Comparison of ENCODE assay signal across 22 mouse cellular contexts in the genomic region with DNA sequence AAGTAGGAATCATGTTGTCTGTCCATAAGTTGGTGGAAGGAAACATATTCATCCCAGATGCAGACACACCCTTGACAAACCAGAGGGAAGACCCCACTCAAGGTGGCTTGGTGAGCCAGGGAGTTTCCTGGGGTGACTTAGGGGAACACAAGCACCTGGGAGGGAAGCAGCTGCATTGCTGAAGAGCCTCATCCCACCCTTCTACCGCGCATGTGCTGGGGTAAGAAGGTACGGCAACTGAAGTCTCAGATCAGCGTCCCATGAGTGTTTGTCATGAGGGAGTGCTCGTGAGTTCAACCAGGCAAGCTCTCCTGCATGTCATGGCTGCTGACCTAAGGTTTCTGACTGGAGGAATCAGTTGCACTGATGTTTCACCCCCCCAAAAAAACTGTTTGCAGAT.
DNase-seq lines count a peak whose midpoint lies in the region; ATAC-seq and TF ChIP-seq lines count a peak whose summit lies in the region.
"Had no signal": no experiment of that assay in that cellular context is flagged by ENCODE, and none has a peak within 500 bp of the region (broad histone marks: within the 10 kb centered on the region; RNA-seq: fewer than 3 reads in every experiment).

No protein-coding gene starts in this region.

- TF ChIP-seq RAD21 in CH12.LX (IDR thresholded peaks at IDR 0.05; ENCODE audit: low read depth, low read length) = no peak

- H3K27me3 ChIP-seq in midbrain, embryonic 10.5 days (ENCODE audit: low read depth, poor library complexity, severe bottlenecking) = peaks cover 9% of the 10 kb centered on the region; the same call in 1 of the 2 replicates
- H3K27me3 ChIP-seq in midbrain, embryonic 16.5 days (ENCODE audit: control insufficient read depth, insufficient read depth, low read depth, low read length) = no peaks in the 10 kb centered on the region
- no peaks in the 10 kb centered on the region for H3K27me3 ChIP-seq in CH12.LX (replicated peaks)
- H3K27me3 ChIP-seq: embryonic facial prominence, embryonic 13.5 days; forebrain, embryonic 15.5 days; heart, embryonic 13.5 days; hindbrain, embryonic 15.5 days had no signal

- H3K4me2 ChIP-seq in midbrain, embryonic 16.5 days (ENCODE audit: low read length) = no peak overlapping the region
- H3K4me2 ChIP-seq in CH12.LX (ENCODE audit: insufficient read depth, low read depth, poor library complexity, severe bottlenecking) = no peak overlapping the region
- H3K4me2 ChIP-seq: embryonic facial prominence, embryonic 13.5 days; forebrain, embryonic 12.5 days; forebrain, embryonic 15.5 days; heart, embryonic 13.5 days; hindbrain, embryonic 12.5 days; hindbrain, embryonic 15.5 days had no signal

- no peak overlapping the region for H3K9ac ChIP-seq in midbrain, embryonic 16.5 days (ENCODE audit: low read depth, low read length)
- H3K9ac ChIP-seq in CH12.LX (ENCODE audit: insufficient read depth, low read depth) = no peak overlapping the region
- H3K9ac ChIP-seq: embryonic facial prominence, embryonic 13.5 days; forebrain, embryonic 12.5 days; forebrain, embryonic 15.5 days; heart, embryonic 13.5 days; hindbrain, embryonic 12.5 days; hindbrain, embryonic 15.5 days had no signal

- dilution Hi-C loops in CH12.LX (cut with MboI; ENCODE audit: extremely low pct_ligation_motif_present, extremely low pct_unique_long_range_greater_than_20kb, low sequenced_read_pairs) = no loop called here

- no peak for TF ChIP-seq CTCF in CH12.LX (conservative IDR thresholded peaks at IDR 0.05 in 1 of 2, IDR thresholded peaks at IDR 0.05 in 1 of 2; ENCODE audit: low read depth in 2 of 2, low read length in 2 of 2)

- H3K79me2 ChIP-seq in CH12.LX (replicated peaks; ENCODE audit: control insufficient read depth, extremely low read depth, insufficient read depth, poor library complexity, severe bottlenecking) = no peaks in the 10 kb centered on the region

- no peaks in the 10 kb centered on the region for H3K9me3 ChIP-seq in midbrain, embryonic 10.5 days (replicated peaks)
- no peaks in the 10 kb centered on the region for H3K9me3 ChIP-seq in midbrain, embryonic 16.5 days (replicated peaks; ENCODE audit: control insufficient read depth, low read length, poor library complexity, severe bottlenecking)
- no peaks in the 10 kb centered on the region for H3K9me3 ChIP-seq in CH12.LX (replicated peaks; ENCODE audit: low read length)
- H3K9me3 ChIP-seq: embryonic facial prominence, embryonic 10.5 days; embryonic facial prominence, embryonic 13.5 days; forebrain, embryonic 12.5 days; forebrain, embryonic 15.5 days; heart, embryonic 10.5 days; heart, embryonic 13.5 days; hindbrain, embryonic 12.5 days; hindbrain, embryonic 15.5 days had no signal

- H3K36me3 ChIP-seq in midbrain, embryonic 10.5 days = peaks cover 53% of the 10 kb centered on the region
- H3K36me3 ChIP-seq in midbrain, embryonic 16.5 days (ENCODE audit: control insufficient read depth, insufficient read depth, low read length) = peaks cover 7% of the 10 kb centered on the region
- peaks cover 2 to 42% of the 10 kb centered on the region in 2 experiments for H3K36me3 ChIP-seq in CH12.LX (replicated peaks in 1 of 2; ENCODE audit: control insufficient read depth in 1 of 2, insufficient read depth in 1 of 2, low read length in 1 of 2)

- peaks cover 56% of the 10 kb centered on the region for H3K4me1 ChIP-seq in midbrain, embryonic 10.5 days
- no peaks in the 10 kb centered on the region; the same call in 1 of the 2 replicates for H3K4me1 ChIP-seq in midbrain, embryonic 16.5 days (ENCODE audit: control insufficient read depth, insufficient read depth, low read length)
- peaks cover 0 to 30% of the 10 kb centered on the region in 2 experiments; a peak in 2 of 4 replicates for H3K4me1 ChIP-seq in CH12.LX (ENCODE audit: control insufficient read depth in 1 of 2, insufficient read depth in 2 of 2)

- TF ChIP-seq EP300 in CH12.LX (IDR thresholded peaks at IDR 0.05; ENCODE audit: low read length) = no peak

- WGBS in midbrain, embryonic 10.5 days = 96% methylated on average over 5 of the region's 5 CpGs
- 99% methylated on average over 5 of the region's 5 CpGs for WGBS in midbrain, embryonic 16.5 days

- H3K4me3 ChIP-seq in midbrain, embryonic 10.5 days = no peak overlapping the region
- H3K4me3 ChIP-seq in midbrain, embryonic 16.5 days (ENCODE audit: low read depth, low read length) = no peak overlapping the region
- no peak overlapping the region for H3K4me3 ChIP-seq in CH12.LX (replicated peaks in 1 of 3; ENCODE audit: low read depth in 2 of 3, low read length in 2 of 3, poor library complexity in 1 of 3)
- H3K4me3 ChIP-seq: embryonic facial prominence, embryonic 10.5 days; embryonic facial prominence, embryonic 13.5 days; erythroblast, embryonic 14.5 days; forebrain, embryonic 12.5 days; forebrain, embryonic 15.5 days; heart, embryonic 10.5 days; heart, embryonic 13.5 days; hindbrain, embryonic 12.5 days; hindbrain, embryonic 15.5 days had no signal

- TF ChIP-seq POLR2A in CH12.LX (IDR thresholded peaks at IDR 0.05; ENCODE audit: low read depth, low read length) = no peak

- H3K27ac ChIP-seq in midbrain, embryonic 10.5 days (replicated peaks) = peak overlapping the region; percentile 74; the same call in 1 of the 2 replicates
- no peak overlapping the region for H3K27ac ChIP-seq in midbrain, embryonic 16.5 days (ENCODE audit: low read length)
- H3K27ac ChIP-seq in CH12.LX (ENCODE audit: insufficient read depth, low read depth) = no peak overlapping the region
- H3K27ac ChIP-seq: embryonic facial prominence, embryonic 10.5 days; embryonic facial prominence, embryonic 13.5 days; forebrain, embryonic 12.5 days; forebrain, embryonic 15.5 days; heart, embryonic 10.5 days; heart, embryonic 13.5 days; hindbrain, embryonic 12.5 days; hindbrain, embryonic 15.5 days had no signal

- in situ Hi-C loops in CH12.LX (cut with MboI; ENCODE audit: low pct_ligation_motif_present, low pct_unique_long_range_greater_than_20kb, low sequenced_read_pairs) = no loop called here

- ATAC-seq in midbrain, embryonic 16.5 days = no peak
- ATAC-seq: forebrain, embryonic 15.5 days had no signal

- no peak for DNase-seq in midbrain, embryonic 10.5 days (ENCODE audit: low spot score)
- peak; percentile 19 for DNase-seq in CH12.LX (ENCODE audit: extremely low read depth)
- DNase-seq in thymus, postnatal 25 days = peak; percentile 28
- no peak for DNase-seq in urinary bladder, postnatal 25 days (ENCODE audit: low spot score)
- no peak for DNase-seq in embryo, embryonic 10 days (ENCODE audit: low spot score)
- DNase-seq: adrenal gland, adult 2 months; B cell, adult 2 months; cerebellum, adult 11 months; cerebellum, adult 2 months; cerebellum, adult 9-11 months; cerebellum, postnatal 25 days; embryo, embryonic 11 days had no signal

TF ChIP-seq in CH12.LX, 34 proteins besides CTCF, POLR2A, EP300 and RAD21:
- TF ChIP-seq TBP (conservative IDR thresholded peaks at IDR 0.05; ENCODE audit: low read depth, low read length) (no peak), NRF1 (IDR thresholded peaks at IDR 0.05; ENCODE audit: low read depth, low read length) (peak; percentile 58; the same call in 1 of the 2 replicates)

Comparison
In these comparisons a context has a peak if more than half of its experiments do, and no peak if none do; other contexts are left out.
1. DNase-seq: peak in CH12.LX (single experiment) and thymus, postnatal 25 days (single experiment); none in midbrain, embryonic 10.5 days (single experiment), urinary bladder, postnatal 25 days (single experiment) and embryo, embryonic 10 days (single experiment).